Mouse (Mus musculus) lung, embryonic 16.5 days (tissue): Measurements from ENCODE around the gene Trpc3. TPM values are rescaled to one million over a fixed set of nuclear protein-coding genes. Genes with fewer than 3 reads are reported as not detected.
"Not testable (repeated sequence)": the region's sequence is repeated elsewhere in the genome, so short reads cannot be mapped to it uniquely, and the experiment has no call there.

Source experiments
- ATAC-seq: fragments of 200-750 bp; cut with Nextera tagmentation; 2 replicates; pipeline ENCODE4 v1.8.0; 2017; ENCODE audit warnings: low read depth, mild to moderate bottlenecking, moderate library complexity
- H3K27ac ChIP-seq: fragments of 300-500 bp; sonication (generic); 2 replicates; pipeline ENCODE4 v1.5.1; 2014; ENCODE audit warnings: mild to moderate bottlenecking, control low read depth, low read length
- H3K27me3 ChIP-seq: fragments of 300-500 bp; sonication (generic); 2 replicates; pipeline ENCODE4 v1.6.1; 2014; ENCODE audit warnings: low read depth, low read length, mixed read lengths; ENCODE audit not compliant: control insufficient read depth, insufficient read depth
- H3K36me3 ChIP-seq: fragments of 300-500 bp; sonication (generic); 2 replicates; pipeline ENCODE4 v1.6.1; 2014; ENCODE audit warnings: low read length; ENCODE audit not compliant: control insufficient read depth, insufficient read depth
- H3K4me1 ChIP-seq: fragments of 300-500 bp; sonication (generic); replicated peaks from 2 replicates; pipeline ENCODE4 v1.6.1; 2014; ENCODE audit warnings: low read length, mixed read lengths; ENCODE audit not compliant: control insufficient read depth, insufficient read depth
- H3K4me2 ChIP-seq: fragments of 300-500 bp; sonication (generic); 2 replicates; pipeline ENCODE4 v1.6.1; 2014; ENCODE audit warnings: low read depth, low read length, control low read depth
- H3K4me3 ChIP-seq: fragments of 300-500 bp; sonication (generic); 2 replicates; pipeline ENCODE4 v1.5.1; 2014; ENCODE audit warnings: mild to moderate bottlenecking, low read length, control low read depth
- H3K9ac ChIP-seq: fragments of 300-500 bp; sonication (generic); 2 replicates; pipeline ENCODE4 v1.6.1; 2014; ENCODE audit warnings: low read length, control low read depth
- H3K9me3 ChIP-seq: fragments of 300-500 bp; sonication (generic); 2 replicates; pipeline ENCODE4 v1.6.1; 2016; ENCODE audit warnings: low read length; ENCODE audit not compliant: control insufficient read depth
- WGBS: fragments of 180-500 bp; shearing (Covaris S2); extraction: QIAGEN DNeasy Blood & Tissue Kit; methylation state at CpG from one replicate; pipeline ENCODE4 v1.1.7; 2014; 5-methylcytosine and 5-hydroxymethylcytosine counted together
- polyA plus RNA-seq: library from polyadenylated mRNA; unstranded; fragments of >200 nt; fragmentation: Nextera tagmentation; extraction: Ambion mirVana; gene quantifications from 2 replicates; pipeline ENCODE4 v1.2.1, GENCODE M21; 2015

The Trpc3 gene
- polyA plus RNA-seq, 1 experiment from 2014 or later = 1.6 TPM

GRCm38 (mm10) chr3:36613202-36613907 is 76.6 kb downstream of the Trpc3 start, which contains the start of gene Bbs7:
Gene Bbs7, minus strand, starts transcription at chr3:36613477.
- peak within 1 kb of the TSS; percentile 83 for H3K9ac ChIP-seq
- peak within 1 kb of the TSS; percentile 81 for H3K4me3 ChIP-seq
- no peaks in the 10 kb centered on the region for H3K36me3 ChIP-seq
- ATAC-seq = peak; percentile 100
- H3K4me2 ChIP-seq = peak within 1 kb of the TSS; percentile 78
- 4% methylated on average over 38 of the region's 38 CpGs for WGBS
- no peaks in the 10 kb centered on the region for H3K9me3 ChIP-seq
- peaks cover 6% of the 10 kb centered on the region; the same call in 1 of the 2 replicates for H3K4me1 ChIP-seq
- peak within 1 kb of the TSS; percentile 43; the same call in 1 of the 2 replicates for H3K27ac ChIP-seq
- no peaks in the 10 kb centered on the region for H3K27me3 ChIP-seq

- Histone ChIP-seq H3K9me3 (no peaks in the 10 kb centered on the region), H3K36me3 (no peaks in the 10 kb centered on the region), H3K27me3 (no peaks in the 10 kb centered on the region), H3K9ac (peak overlapping the region; percentile 83), H3K27ac (peak overlapping the region; percentile 43; the same call in 1 of the 2 replicates), H3K4me3 (peak overlapping the region; percentile 81), H3K4me1 (peaks cover 6% of the 10 kb centered on the region; the same call in 1 of the 2 replicates), H3K4me2 (peak overlapping the region; percentile 78)
- 3% methylated on average over 6 of the region's 6 CpGs for WGBS
- 0 out of 2 replicates have a peak, but pooled peaks have one; percentile 6 for ATAC-seq
Measured at GRCm38 (mm10) chr3:36612687-36613086, 77.3 kb downstream of the Trpc3 start.

- H3K4me2 ChIP-seq = no peak overlapping the region
- no peak overlapping the region for H3K4me3 ChIP-seq
- no peak for ATAC-seq
- H3K9ac ChIP-seq = no peak overlapping the region
- H3K27ac ChIP-seq = no peak overlapping the region
- WGBS = 64% methylated on average over 7 of the region's 7 CpGs
- H3K4me1 ChIP-seq = no peaks in the 10 kb centered on the region
- H3K36me3 ChIP-seq = no peaks in the 10 kb centered on the region
- H3K27me3 ChIP-seq = no peaks in the 10 kb centered on the region
- no peaks in the 10 kb centered on the region for H3K9me3 ChIP-seq
Measured at GRCm38 (mm10) chr3:36605894-36606783, 83.8 kb downstream of the Trpc3 start.

GRCm38 (mm10) chr3:36599773-36600172 is 90.2 kb downstream of the Trpc3 start:
- WGBS = 83% methylated on average over 9 of the region's 9 CpGs
- H3K36me3 ChIP-seq, H3K27ac ChIP-seq, H3K9ac ChIP-seq, H3K4me1 ChIP-seq, H3K4me2 ChIP-seq, H3K9me3 ChIP-seq, ATAC-seq, H3K4me3 ChIP-seq, H3K27me3 ChIP-seq: not testable (repeated sequence)

GRCm38 (mm10) chr3:36598811-36599210 is 91.2 kb downstream of the Trpc3 start:
- no peaks in the 10 kb centered on the region for H3K4me1 ChIP-seq
- no peak overlapping the region for H3K9ac ChIP-seq
- H3K36me3 ChIP-seq = no peaks in the 10 kb centered on the region
- H3K4me2 ChIP-seq = no peak overlapping the region
- no peak overlapping the region for H3K27ac ChIP-seq
- H3K4me3 ChIP-seq = no peak overlapping the region
- H3K27me3 ChIP-seq = no peaks in the 10 kb centered on the region
- WGBS = 29% methylated on average over 3 of the region's 3 CpGs
- no peak for ATAC-seq
- no peaks in the 10 kb centered on the region for H3K9me3 ChIP-seq

GRCm38 (mm10) chr3:36571827-36572378 is 118.1 kb downstream of the Trpc3 start, which contains the start of gene Ccna2:
Gene Ccna2, minus strand, starts transcription at chr3:36572150.
- no peaks in the 10 kb centered on the region for H3K27me3 ChIP-seq
- H3K27ac ChIP-seq = peak within 1 kb of the TSS; percentile 80
- peak within 1 kb of the TSS; percentile 70 for H3K4me3 ChIP-seq
- H3K9me3 ChIP-seq = no peaks in the 10 kb centered on the region
- H3K36me3 ChIP-seq = peaks cover 23% of the 10 kb centered on the region
- peak; percentile 100 for ATAC-seq
- H3K4me1 ChIP-seq = peaks cover 12% of the 10 kb centered on the region
- H3K9ac ChIP-seq = peak within 1 kb of the TSS; percentile 81
- H3K4me2 ChIP-seq = peak within 1 kb of the TSS; percentile 67
- 0% methylated on average over 55 of the region's 60 CpGs for WGBS

- peak overlapping the region; percentile 51 for H3K27ac ChIP-seq
- H3K27me3 ChIP-seq = no peaks in the 10 kb centered on the region
- H3K4me3 ChIP-seq = peak overlapping the region; percentile 70
- H3K4me2 ChIP-seq = peak overlapping the region; percentile 57
- peaks cover 12% of the 10 kb centered on the region for H3K4me1 ChIP-seq
- peak; percentile 39 for ATAC-seq
- peaks cover 28% of the 10 kb centered on the region for H3K36me3 ChIP-seq
- H3K9ac ChIP-seq = peak overlapping the region; percentile 81
- under 1% methylated on average over 46 of the region's 46 CpGs for WGBS
- no peaks in the 10 kb centered on the region for H3K9me3 ChIP-seq
Measured at GRCm38 (mm10) chr3:36571361-36571826, 118.6 kb downstream of the Trpc3 start.
